Mouse (Mus musculus) layer of hippocampus, adult 18-20 months (tissue): ENCODE data around the gene Adgrg1. TPM values are rescaled to one million over a fixed set of nuclear protein-coding genes. Genes with fewer than 3 reads are reported as not detected.

Experiments used
- DNase-seq, 2 experiments: peaks; one replicate each; pipeline ENCODE4 v3.0.0; 2022; ENCODE audit warnings: low spot score in 2 of 2
- total RNA-seq, 2 experiments: library from RNA; stranded (reverse); gene quantifications; 2 replicates each; pipeline ENCODE4 v1.2.3; 2021

Adgrg1 gene
- total RNA-seq, 2 experiments from 2014 or later: 100 to 108 TPM

DNA sequence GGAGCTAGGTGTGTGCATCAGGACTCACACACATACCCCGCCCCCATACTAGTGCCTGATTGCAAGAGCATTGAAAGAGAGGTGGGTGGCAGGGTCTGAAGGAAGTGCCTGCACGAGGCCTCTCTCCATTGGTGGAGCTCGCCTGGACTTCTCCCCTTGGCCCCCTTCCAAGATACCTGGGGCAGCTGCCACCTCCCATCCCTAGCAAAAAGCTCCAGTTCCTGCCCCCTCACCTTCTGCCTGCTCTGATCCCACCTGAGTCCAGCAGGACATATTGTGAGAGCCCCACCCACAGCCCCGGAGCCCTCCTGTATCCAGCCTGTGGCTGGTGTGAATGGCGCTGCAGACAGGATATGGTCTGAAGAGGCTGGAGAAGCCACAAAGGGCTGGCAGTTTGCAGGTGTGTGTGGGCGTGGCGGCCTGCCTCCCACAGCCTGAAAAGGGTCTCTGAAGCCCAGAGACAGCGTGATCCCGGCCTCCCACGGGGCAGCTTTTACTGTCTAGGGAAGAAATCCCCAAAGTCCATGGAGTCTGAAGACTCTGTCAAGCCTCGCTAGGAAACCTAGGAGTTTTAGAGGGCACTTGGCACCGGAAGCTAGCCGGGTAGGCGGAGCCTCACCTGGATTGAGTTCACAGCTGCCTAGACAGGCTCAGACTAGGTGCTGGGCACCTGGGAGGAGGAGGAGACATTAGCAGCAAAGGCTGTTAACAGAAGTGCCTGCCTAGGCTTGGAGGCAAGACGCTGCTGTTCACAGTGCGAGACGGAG, 2.3 kb downstream of the Adgrg1 start:
- DNase-seq: no peak

DNA sequence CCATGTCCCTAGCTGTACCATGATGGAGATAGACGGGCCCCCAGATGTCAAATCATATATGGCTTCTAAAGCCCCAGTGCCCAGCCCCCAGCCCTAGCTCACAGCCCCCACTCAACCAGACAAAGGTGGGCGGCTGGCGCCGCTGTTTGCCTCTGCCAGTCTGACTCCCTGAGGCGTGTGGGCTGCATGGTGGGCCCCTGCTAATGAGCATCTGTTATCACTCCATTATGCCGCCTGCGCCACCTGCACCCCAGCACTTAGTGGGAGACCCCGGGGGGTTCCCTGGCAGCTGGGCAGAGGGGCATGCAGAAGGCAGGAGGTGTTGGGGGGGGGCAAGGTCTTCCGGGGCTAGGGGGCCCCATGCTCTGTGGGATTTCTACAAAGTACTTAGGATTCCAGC, 3.6 kb downstream of the Adgrg1 start:
- peak in 1 of 2 experiments; percentile 62 for DNase-seq

DNA sequence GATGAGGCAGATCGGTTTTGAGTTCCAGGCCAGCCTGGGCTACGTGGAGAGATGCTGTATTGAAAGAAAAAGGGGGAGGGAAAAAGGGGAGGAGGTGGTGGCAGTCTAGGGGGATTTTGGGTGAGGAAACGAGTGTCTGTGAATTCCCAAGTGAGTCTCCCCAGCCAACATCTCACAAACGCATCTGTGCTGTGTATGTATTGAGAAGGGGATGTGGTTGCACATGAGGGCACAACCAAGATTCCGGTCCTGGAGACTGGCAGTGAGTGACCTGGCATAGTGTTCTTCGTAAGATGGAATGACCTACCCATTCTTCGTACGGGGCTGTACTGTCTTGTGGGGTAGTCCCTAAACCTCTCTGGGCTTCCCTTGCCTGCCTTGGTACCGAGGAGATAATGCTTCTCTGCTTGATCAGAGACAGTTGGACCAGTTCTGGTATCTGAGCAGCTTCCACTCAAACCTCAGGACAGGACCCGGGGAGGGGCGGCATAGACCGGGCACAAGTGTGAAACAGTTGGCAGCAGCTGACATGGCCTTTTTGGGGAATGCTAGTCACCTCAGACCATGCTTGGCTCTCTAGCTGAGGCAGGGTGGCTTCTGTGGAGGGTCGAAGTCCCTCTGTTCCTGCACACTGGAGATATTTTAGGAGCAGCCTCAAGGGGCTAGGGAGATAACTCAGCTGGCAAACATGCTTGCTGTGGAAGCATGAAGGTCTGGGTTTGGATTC, 4.2 kb downstream of the Adgrg1 start:
- no peak for DNase-seq

GRCm38 (mm10) chr8:94980176-94980575, 5.6 kb downstream of the Adgrg1 start:
- no peak for DNase-seq

DNA sequence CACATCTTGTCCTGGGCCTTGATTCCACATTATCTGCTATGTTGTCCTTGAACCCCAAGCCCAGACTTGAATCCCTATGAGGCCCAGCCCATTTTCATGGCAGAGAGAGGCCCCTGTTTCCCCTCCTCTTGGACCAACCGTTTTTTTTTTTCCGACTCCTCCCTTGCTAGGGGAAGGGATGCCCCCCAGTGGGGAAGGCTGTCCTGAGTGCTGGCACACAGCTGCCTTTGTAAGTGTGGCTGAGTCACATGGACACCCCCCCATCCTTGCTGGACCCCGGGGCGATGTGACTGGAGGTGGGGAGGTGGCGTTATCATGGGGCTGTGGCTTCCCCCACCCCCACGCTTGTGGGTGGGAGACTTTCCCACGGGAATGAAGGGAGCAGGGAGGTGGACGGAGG, 6.4 kb downstream of the Adgrg1 start:
- DNase-seq: no peak

DNA sequence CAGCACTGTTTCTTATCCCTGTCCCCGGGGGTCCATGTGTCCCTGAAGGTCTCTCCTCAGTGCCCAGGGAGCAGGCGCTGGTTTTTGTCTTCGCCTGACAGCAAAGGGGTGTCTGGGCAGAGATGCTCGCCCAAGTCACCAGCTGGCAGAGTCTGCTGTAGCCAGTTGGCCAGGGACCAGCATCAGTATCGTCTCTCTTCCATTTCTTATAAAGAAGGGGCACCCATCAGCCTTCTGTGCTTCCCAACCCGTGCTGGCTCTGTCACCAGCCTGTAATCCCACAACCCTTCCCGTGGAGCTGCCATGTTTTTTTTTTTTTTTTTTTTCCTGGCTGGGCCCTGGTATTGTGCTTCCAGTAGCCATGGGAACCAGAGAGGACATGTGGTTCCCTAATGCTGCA, 7.3 kb downstream of the Adgrg1 start:
- DNase-seq: no peak

DNA sequence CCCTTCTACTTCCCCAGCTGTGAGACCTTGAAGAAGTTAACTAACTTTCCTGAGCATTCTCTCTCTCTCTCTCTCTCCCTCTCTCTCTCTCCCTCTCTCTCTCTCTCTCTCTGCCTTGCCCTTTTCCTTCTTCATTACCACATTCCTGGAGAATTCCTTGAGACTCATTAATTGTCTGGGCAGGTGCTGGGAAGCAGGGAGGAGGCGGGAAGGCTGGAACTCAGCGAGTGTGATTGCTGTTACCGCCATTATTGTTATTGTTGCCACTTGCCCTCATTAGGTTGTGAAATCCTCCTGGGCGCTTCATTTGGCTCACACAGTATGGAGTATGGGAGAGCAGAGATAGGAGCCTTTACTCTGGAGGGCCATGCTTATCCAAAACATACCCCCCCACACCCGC, 8.6 kb downstream of the Adgrg1 start:
- no peak for DNase-seq

DNA sequence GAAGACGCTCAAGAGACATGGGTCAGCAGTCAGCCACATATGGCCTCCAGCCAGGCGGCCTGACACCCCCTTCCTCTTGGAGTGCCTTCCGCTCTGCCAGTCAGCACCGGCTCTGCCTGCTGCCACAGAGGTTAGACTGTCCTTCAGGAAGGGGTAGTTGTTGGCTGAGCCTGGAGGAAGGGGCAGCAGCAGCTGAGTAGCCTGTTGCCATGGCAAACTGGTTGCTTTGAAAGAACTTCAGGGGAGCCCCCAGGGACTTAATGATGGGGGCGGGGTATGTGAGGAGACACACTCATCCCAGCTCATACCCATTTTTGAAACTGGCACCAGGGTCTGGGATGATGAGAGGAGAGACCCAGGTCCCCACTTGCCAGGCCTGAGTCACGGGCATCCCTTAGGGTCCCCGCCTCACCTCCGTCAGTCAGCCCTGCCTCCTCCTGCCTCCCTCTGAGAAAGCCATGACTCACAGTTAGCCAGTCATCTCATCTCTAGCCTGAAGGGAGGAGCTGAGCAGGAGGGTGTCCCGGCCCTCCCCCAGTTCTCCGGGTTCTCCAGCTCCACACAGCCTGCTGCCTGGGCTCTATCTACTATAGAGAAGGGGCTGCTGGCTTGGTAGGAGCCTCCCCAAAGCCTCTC, 9.4 kb downstream of the Adgrg1 start:
- peak in 1 of 2 experiments; percentile 53 for DNase-seq

DNA sequence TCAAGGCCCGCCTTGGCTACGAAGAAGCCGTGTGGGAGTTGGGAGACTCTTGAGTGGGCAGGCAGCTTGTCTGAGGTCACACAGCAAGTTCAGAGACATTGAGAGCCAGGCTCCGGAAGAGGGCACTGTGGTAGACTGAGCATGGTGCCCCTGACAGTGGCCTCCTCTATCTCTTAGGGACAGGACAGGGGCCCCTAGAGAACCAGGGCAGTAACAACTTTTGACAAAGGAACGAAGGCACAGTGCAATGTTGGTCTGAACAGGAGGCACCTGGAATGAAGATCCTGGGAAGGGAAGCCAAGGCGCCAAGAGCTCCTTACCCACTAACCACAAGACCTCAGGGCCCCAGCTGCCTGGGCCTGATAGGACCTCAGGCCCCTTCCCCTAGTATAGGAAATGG, 10.5 kb downstream of the Adgrg1 start:
- DNase-seq: no peak

- DNase-seq: peak in 1 of 2 experiments; percentile 61
Measured at GRCm38 (mm10) chr8:94986676-94987075, 12.1 kb downstream of the Adgrg1 start.

DNA sequence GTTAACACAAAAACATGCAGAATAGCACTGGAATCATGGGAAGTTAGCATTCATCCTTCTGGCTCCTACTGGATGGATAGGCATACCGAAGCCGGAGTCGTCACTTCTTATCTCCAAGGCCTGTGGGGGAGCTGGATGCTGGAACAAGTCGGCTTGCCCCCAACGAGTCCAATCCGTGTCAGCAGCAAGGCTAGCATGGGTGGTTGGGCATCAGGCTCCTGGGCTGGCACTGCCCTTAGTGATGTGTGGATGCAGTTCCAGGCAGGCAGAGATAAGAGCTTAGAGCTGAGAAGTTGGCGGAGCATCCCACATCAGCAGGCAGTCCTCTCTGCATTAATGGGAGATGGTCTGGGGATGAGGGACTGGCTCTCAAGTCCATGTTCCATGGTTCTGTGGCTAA, 13.0 kb downstream of the Adgrg1 start:
- DNase-seq: no peak

GRCm38 (mm10) chr8:94988619-94989018, 14.1 kb downstream of the Adgrg1 start:
- DNase-seq: no peak

DNA sequence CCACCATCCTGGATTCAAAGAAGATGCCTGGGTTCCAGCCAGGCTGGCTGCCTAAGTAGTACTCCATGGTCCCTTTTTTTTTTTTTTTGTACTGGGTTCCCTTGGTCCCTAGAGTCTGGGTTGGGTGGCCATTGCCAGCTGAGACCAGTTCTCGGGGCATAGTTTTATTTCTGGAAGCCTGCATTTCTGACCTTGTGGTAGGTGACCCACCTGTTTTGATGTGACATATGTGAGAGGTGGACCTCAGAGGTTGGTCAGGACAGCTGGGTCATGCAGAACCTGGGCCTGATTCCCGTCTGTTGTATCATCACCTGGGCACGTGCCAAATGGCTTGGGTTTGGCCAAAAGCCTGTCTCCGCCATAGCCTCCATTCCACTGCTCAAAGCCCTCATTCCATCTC, 15.2 kb downstream of the Adgrg1 start:
- no peak for DNase-seq

DNA sequence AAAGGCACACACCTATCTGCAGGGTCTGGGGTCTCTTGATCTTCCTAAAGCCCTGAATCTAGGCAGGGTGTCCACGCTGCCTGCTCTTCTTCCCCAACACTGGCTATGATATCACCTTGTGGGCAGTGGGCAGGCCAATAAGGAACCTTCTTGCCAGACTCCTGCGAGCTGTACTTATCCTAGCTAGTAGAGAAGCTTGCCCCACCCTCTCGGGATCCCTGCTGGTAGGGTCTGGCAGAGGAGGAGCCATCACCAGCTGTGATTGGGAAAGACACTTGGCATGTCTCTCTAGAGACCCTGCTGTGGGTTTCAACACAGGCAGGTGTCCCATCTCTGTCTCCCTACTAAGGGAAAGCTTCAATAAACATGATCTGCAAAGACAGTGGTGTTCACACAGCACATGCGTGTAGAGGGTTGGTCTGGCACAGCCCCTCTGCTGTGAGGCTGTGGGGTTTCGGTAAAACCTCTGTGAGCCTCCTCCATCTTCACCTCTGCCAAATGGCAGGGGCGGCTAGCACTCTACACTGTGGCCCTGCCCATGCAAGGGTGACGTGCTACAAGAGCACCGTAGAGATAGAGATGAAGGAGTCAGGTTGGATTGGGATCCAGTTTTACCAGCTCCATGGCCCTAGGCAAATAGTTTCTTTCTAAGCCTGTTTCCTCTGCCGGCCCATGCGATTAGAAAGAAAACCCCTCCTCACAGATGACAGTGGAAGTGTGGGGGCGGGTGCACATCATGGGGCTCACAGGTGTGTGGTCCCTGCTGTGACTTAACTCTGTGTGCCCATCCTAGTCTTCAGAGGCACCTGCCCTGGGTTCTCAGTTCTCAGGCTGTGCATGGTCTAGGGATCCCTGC, 16.3 kb downstream of the Adgrg1 start:
- no peak for DNase-seq

- no peak for DNase-seq
Measured at GRCm38 (mm10) chr8:94991454-94991994, 17.0 kb downstream of the Adgrg1 start.

- DNase-seq: no peak
Measured at GRCm38 (mm10) chr8:94992010-94992409, 17.5 kb downstream of the Adgrg1 start.

GRCm38 (mm10) chr8:94992534-94992933, 18.0 kb downstream of the Adgrg1 start:
- DNase-seq: peak in 1 of 2 experiments; percentile 70

- no peak for DNase-seq
Measured at GRCm38 (mm10) chr8:94992996-94993724, 18.6 kb downstream of the Adgrg1 start.

GRCm38 (mm10) chr8:94994006-94994405, 19.5 kb downstream of the Adgrg1 start:
- DNase-seq: peak; percentile 73 to 76

DNA sequence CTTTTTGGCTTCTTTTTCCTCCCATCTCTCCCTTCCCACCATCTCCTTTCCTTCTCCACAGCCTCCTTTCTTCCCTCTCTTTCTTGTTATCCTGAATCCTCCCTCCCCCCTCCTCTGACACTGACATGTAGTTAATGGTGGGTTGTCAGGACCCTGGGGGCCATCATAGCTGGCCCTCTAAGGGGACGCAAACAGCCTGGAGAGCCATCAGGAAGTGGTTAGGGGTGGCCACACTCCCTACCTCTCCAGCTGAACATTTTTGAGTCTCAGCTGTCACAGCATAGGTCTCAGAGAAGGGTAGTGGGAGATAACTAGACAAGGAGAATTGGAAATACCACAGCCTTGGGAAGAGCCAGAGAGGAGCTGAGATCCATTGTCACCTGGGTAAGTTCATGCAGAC, 20.0 kb downstream of the Adgrg1 start:
- no peak for DNase-seq
